Mouse (Mus musculus): ENCODE results near the gene Med6. TPM values are rescaled to one million over a fixed set of nuclear protein-coding genes. Genes with fewer than 3 reads are reported as not detected.

The Med6 gene
- polyA plus RNA-seq, 1 experiment = 64.0 TPM

- TF ChIP-seq CTCF (IDR thresholded peaks at IDR 0.05; ENCODE audit: borderline replicate concordance, insufficient read depth, low read length) = no peak
- no peak for TF ChIP-seq POLR2A (IDR thresholded peaks at IDR 0.05; ENCODE audit: low read depth, low read length)
These were observed 31.5 kb upstream of the Med6 start for GRCm38 (mm10) chr12:81626226-81626861.

GRCm38 (mm10) chr12:81623377-81623776 is 28.6 kb upstream of the Med6 start:
- Histone ChIP-seq H3K27ac (ENCODE audit: insufficient read depth, low read length) (no peak overlapping the region), H3K4me1 (ENCODE audit: control insufficient read depth, insufficient read depth, low read length) (no peaks in the 10 kb centered on the region), H3K4me3 (ENCODE audit: insufficient read depth, low read length) (no peak overlapping the region)
- TF ChIP-seq POLR2A (IDR thresholded peaks at IDR 0.05; ENCODE audit: low read depth, low read length) = no peak
- TF ChIP-seq CTCF (IDR thresholded peaks at IDR 0.05; ENCODE audit: borderline replicate concordance, insufficient read depth, low read length) = no peak

More at GRCm38 (mm10) chr12:81626226-81626861, 31.5 kb upstream of the Med6 start:
- no peaks in the 10 kb centered on the region for H3K4me1 ChIP-seq (ENCODE audit: control insufficient read depth, insufficient read depth, low read length)
- H3K27ac ChIP-seq (ENCODE audit: insufficient read depth, low read length) = no peak overlapping the region
- no peak overlapping the region for H3K4me3 ChIP-seq (ENCODE audit: insufficient read depth, low read length)

- TF ChIP-seq POLR2A (IDR thresholded peaks at IDR 0.05; ENCODE audit: low read depth, low read length) = no peak
- 0 out of 2 replicates have a peak, but pooled peaks have one; percentile 17 for TF ChIP-seq CTCF (IDR thresholded peaks at IDR 0.05; ENCODE audit: borderline replicate concordance, insufficient read depth, low read length)
- H3K27ac ChIP-seq (ENCODE audit: insufficient read depth, low read length) = no peak overlapping the region
- H3K4me1 ChIP-seq (ENCODE audit: control insufficient read depth, insufficient read depth, low read length) = no peaks in the 10 kb centered on the region
- no peak overlapping the region for H3K4me3 ChIP-seq (ENCODE audit: insufficient read depth, low read length)
These were observed 24.5 kb upstream of the Med6 start for GRCm38 (mm10) chr12:81619302-81619701.

- TF ChIP-seq POLR2A (IDR thresholded peaks at IDR 0.05; ENCODE audit: low read depth, low read length) (no peak), CTCF (IDR thresholded peaks at IDR 0.05; ENCODE audit: borderline replicate concordance, insufficient read depth, low read length) (no peak)
- no peak overlapping the region for H3K4me3 ChIP-seq (ENCODE audit: insufficient read depth, low read length)
- H3K4me1 ChIP-seq (ENCODE audit: control insufficient read depth, insufficient read depth, low read length) = no peaks in the 10 kb centered on the region
- no peak overlapping the region for H3K27ac ChIP-seq (ENCODE audit: insufficient read depth, low read length)
These were observed 22.2 kb upstream of the Med6 start for GRCm38 (mm10) chr12:81616980-81617379.

- TF ChIP-seq CTCF (IDR thresholded peaks at IDR 0.05; ENCODE audit: borderline replicate concordance, insufficient read depth, low read length) = no peak
- no peak for TF ChIP-seq POLR2A (IDR thresholded peaks at IDR 0.05; ENCODE audit: low read depth, low read length)
- Histone ChIP-seq H3K4me1 (ENCODE audit: control insufficient read depth, insufficient read depth, low read length) (no peaks in the 10 kb centered on the region), H3K27ac (ENCODE audit: insufficient read depth, low read length) (no peak overlapping the region), H3K4me3 (ENCODE audit: insufficient read depth, low read length) (no peak overlapping the region)
These were observed 21.0 kb upstream of the Med6 start for GRCm38 (mm10) chr12:81615807-81616206.

- TF ChIP-seq POLR2A (IDR thresholded peaks at IDR 0.05; ENCODE audit: low read depth, low read length) (no peak), CTCF (IDR thresholded peaks at IDR 0.05; ENCODE audit: borderline replicate concordance, insufficient read depth, low read length) (no peak)
- no peak overlapping the region for H3K4me3 ChIP-seq (ENCODE audit: insufficient read depth, low read length)
- no peak overlapping the region for H3K27ac ChIP-seq (ENCODE audit: insufficient read depth, low read length)
- no peaks in the 10 kb centered on the region for H3K4me1 ChIP-seq (ENCODE audit: control insufficient read depth, insufficient read depth, low read length)
These were observed 14.6 kb upstream of the Med6 start for GRCm38 (mm10) chr12:81609445-81609844.

GRCm38 (mm10) chr12:81604995-81605784 is 10.4 kb upstream of the Med6 start:
- Histone ChIP-seq H3K4me3 (ENCODE audit: insufficient read depth, low read length) (no peak overlapping the region), H3K4me1 (ENCODE audit: control insufficient read depth, insufficient read depth, low read length) (no peaks in the 10 kb centered on the region), H3K27ac (ENCODE audit: insufficient read depth, low read length) (no peak overlapping the region)
- TF ChIP-seq CTCF (IDR thresholded peaks at IDR 0.05; ENCODE audit: borderline replicate concordance, insufficient read depth, low read length) = no peak
- no peak for TF ChIP-seq POLR2A (IDR thresholded peaks at IDR 0.05; ENCODE audit: low read depth, low read length)

- TF ChIP-seq CTCF (IDR thresholded peaks at IDR 0.05; ENCODE audit: borderline replicate concordance, insufficient read depth, low read length) = no peak
- no peak for TF ChIP-seq POLR2A (IDR thresholded peaks at IDR 0.05; ENCODE audit: low read depth, low read length)
- H3K4me1 ChIP-seq (ENCODE audit: control insufficient read depth, insufficient read depth, low read length) = no peaks in the 10 kb centered on the region
- H3K27ac ChIP-seq (ENCODE audit: insufficient read depth, low read length) = no peak overlapping the region
- H3K4me3 ChIP-seq (ENCODE audit: insufficient read depth, low read length) = no peak overlapping the region
These were observed 1.9 kb upstream of the Med6 start for GRCm38 (mm10) chr12:81596547-81597262.

- Histone ChIP-seq H3K27ac (ENCODE audit: insufficient read depth, low read length) (no peak within 1 kb of the TSS), H3K4me1 (ENCODE audit: control insufficient read depth, insufficient read depth, low read length) (no peaks in the 10 kb centered on the region), H3K4me3 (ENCODE audit: insufficient read depth, low read length) (no peak within 1 kb of the TSS)
- TF ChIP-seq CTCF (IDR thresholded peaks at IDR 0.05; ENCODE audit: borderline replicate concordance, insufficient read depth, low read length) (no peak), POLR2A (IDR thresholded peaks at IDR 0.05; ENCODE audit: low read depth, low read length) (no peak)
These were observed 26.4 kb downstream of the Med6 start, which contains the start of gene Adam21 for GRCm38 (mm10) chr12:81568374-81568773. Gene Adam21, minus strand, starts transcription at chr12:81568474.
